Mouse (Mus musculus) stomach, postnatal 0 days (tissue): ENCODE measurements around the gene Gm5129.

Source experiments
- CTCF ChIP-seq: IDR thresholded peaks from 2 replicates; pipeline ENCODE4 v1.5.1; 2016; ENCODE audit warnings: antibody characterized with exemption, low read depth, mild to moderate bottlenecking, moderate library complexity
- EP300 ChIP-seq: optimal IDR thresholded peaks from 2 replicates; pipeline ENCODE3; 2016; ENCODE audit warnings: antibody characterized with exemption

DNA sequence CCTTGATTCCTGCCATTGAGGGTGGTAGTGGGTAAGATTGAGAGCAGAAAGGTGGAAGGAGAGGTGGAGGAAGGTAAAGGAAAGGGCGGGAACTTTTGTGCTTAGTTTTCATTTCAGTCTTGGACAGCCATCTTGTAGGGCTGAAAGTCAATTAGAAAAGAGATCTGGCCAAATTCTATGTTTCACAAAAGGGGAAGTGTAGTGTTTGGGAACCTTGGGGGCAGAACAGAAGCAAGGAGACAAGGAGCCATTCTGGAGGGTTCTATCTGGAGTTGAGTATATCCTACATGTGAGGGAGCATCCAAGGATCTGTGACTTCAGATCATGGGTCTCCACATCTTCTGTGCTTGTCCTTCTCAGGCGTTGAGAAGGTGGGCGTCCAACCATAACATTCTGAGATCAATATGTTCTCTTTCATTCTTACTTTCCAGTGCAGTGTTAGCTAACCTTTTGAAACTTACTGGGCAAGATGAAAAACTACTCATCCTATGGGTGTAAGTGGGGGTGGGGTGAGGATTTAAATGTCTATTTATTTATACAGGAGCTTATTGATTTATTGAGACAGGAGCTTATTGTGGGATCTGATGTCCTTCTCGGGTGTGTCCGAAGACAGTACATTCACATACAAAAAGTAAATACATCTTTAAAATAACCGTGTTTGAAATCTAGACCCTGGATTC, 765 bp downstream of the Gm5129 start:
- TF ChIP-seq EP300 = no peak
- TF ChIP-seq CTCF = no peak
